ENCODE assay signal across 8 mouse cellular contexts in the genomic region with DNA sequence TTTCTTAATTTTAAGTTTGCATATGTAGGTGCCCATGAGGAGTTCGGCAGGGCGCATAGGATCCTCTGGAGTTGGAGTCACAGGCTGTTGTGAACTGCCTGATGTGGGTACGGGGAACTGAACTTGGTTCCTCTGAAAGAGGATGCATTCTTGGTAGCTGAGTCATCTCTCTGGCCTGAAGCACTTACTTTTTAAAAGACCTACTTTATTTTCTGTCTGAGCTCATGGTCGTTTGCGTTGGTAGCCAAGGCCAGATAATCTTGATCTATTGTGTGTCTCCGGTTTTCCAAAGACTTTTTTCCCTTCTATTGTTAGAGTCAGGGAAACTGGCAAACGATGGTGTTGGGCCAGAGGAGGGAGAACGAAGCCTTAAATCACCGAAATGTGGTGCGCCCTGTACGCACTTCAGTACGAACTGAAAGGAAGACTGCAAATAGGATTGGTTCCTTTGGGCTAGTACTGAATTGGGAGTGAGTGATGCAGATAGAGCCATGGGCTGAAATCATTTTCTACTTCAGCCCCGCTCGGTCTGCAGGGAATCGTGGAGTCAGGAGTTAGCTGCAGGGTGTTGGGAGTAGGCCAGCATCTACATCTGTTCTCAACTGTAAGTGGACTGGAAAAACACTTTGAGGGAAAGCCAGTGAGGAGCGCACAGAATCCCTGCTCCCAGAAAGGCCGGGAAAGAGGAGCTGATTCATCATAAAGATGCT. TPM values are rescaled to one million over a fixed set of nuclear protein-coding genes. Genes with fewer than 3 reads are reported as not detected.
A peak's percentile ranks its signal among the peaks of the same experiment; 100 is the strongest.
DNase-seq lines count a peak whose midpoint lies in the region; ATAC-seq and TF ChIP-seq lines count a peak whose summit lies in the region.

No protein-coding gene starts in this region.

- no peak for TF ChIP-seq POLR2A in CH12.LX (IDR thresholded peaks at IDR 0.05; ENCODE audit: low read depth, low read length)
- TF ChIP-seq POLR2A in heart, adult 2 months (IDR thresholded peaks at IDR 0.05; ENCODE audit: insufficient read depth, low read depth, low read length) = no peak

- peak overlapping the region; percentile 34; the same call in 1 of the 2 replicates for H3K4me2 ChIP-seq in CH12.LX (ENCODE audit: insufficient read depth, low read depth, poor library complexity, severe bottlenecking)
- peak overlapping the region; percentile 12; the same call in 1 of the 2 replicates for H3K4me2 ChIP-seq in kidney, embryonic 14.5 days (replicated peaks; ENCODE audit: low read depth, low read length)
- peak overlapping the region; percentile 37 for H3K4me2 ChIP-seq in lung, postnatal 0 days (replicated peaks; ENCODE audit: low read depth, low read length)

- H3K27me3 ChIP-seq in CH12.LX (replicated peaks) = no peaks in the 10 kb centered on the region
- no peaks in the 10 kb centered on the region for H3K27me3 ChIP-seq in heart, adult 2 months (ENCODE audit: control insufficient read depth, insufficient read depth, low read length)
- H3K27me3 ChIP-seq in kidney, embryonic 14.5 days (ENCODE audit: control insufficient read depth, insufficient read depth, low read length) = no peaks in the 10 kb centered on the region
- no peaks in the 10 kb centered on the region for H3K27me3 ChIP-seq in lung, postnatal 0 days (replicated peaks; ENCODE audit: insufficient read depth, low read length)

- TF ChIP-seq CTCF in CH12.LX (conservative IDR thresholded peaks at IDR 0.05 in 1 of 2, IDR thresholded peaks at IDR 0.05 in 1 of 2; ENCODE audit: low read depth in 2 of 2, low read length in 2 of 2) = no peak
- TF ChIP-seq CTCF in heart, adult 2 months (IDR thresholded peaks at IDR 0.05) = no peak
- no peak for TF ChIP-seq CTCF in lung, postnatal 0 days (IDR thresholded peaks at IDR 0.05)

- TF ChIP-seq EP300 in CH12.LX (IDR thresholded peaks at IDR 0.05; ENCODE audit: low read length) = no peak
- no peak for TF ChIP-seq EP300 in heart, adult 2 months (IDR thresholded peaks at IDR 0.05; ENCODE audit: insufficient read depth, low read depth, low read length)
- TF ChIP-seq EP300 in lung, postnatal 0 days (IDR thresholded peaks at IDR 0.05) = 0 out of 2 replicates have a peak, but pooled peaks have one; percentile 27

- no peaks in the 10 kb centered on the region for H3K9me3 ChIP-seq in CH12.LX (replicated peaks; ENCODE audit: low read length)
- H3K9me3 ChIP-seq in kidney, embryonic 14.5 days (ENCODE audit: control insufficient read depth, low read length) = no peaks in the 10 kb centered on the region
- no peaks in the 10 kb centered on the region for H3K9me3 ChIP-seq in lung, postnatal 0 days (ENCODE audit: low read length)

- intact Hi-C loops in heart, adult 2 months (cut with DNase I) = loop anchor here (1.0 to 10.0 kb wide), 3 partner anchors 9 to 703 kb away; a partner anchor contains a TSS

- dilution Hi-C loops in CH12.LX (cut with MboI; ENCODE audit: extremely low pct_ligation_motif_present, extremely low pct_unique_long_range_greater_than_20kb, low sequenced_read_pairs) = no loop called here

- H3K36me3 ChIP-seq in CH12.LX (replicated peaks in 1 of 2; ENCODE audit: control insufficient read depth in 1 of 2, insufficient read depth in 1 of 2, low read length in 1 of 2) = no peaks in the 10 kb centered on the region
- no peaks in the 10 kb centered on the region for H3K36me3 ChIP-seq in heart, adult 2 months (ENCODE audit: control insufficient read depth, insufficient read depth, low read length)
- H3K36me3 ChIP-seq in kidney, embryonic 14.5 days (ENCODE audit: control insufficient read depth, insufficient read depth, low read length) = no peaks in the 10 kb centered on the region
- H3K36me3 ChIP-seq in lung, postnatal 0 days (ENCODE audit: insufficient read depth, low read length) = no peaks in the 10 kb centered on the region

- in situ Hi-C loops in CH12.LX (cut with MboI; ENCODE audit: low pct_ligation_motif_present, low pct_unique_long_range_greater_than_20kb, low sequenced_read_pairs) = loop anchor here (5.0 to 25.0 kb wide), 2 partner anchors 161 to 701 kb away; no protein-coding TSS in a partner anchor

- WGBS in heart, adult 2 months = 32% methylated on average over 17 of the region's 17 CpGs
- 53% methylated on average over 17 of the region's 17 CpGs for WGBS in kidney, embryonic 14.5 days
- 32% methylated on average over 17 of the region's 17 CpGs for WGBS in lung, postnatal 0 days

- DNase-seq in adrenal gland, adult (ENCODE audit: inconsistent age in 2 of 2, low spot score in 1 of 2) = peak; percentile 47 to 88
- DNase-seq in adrenal gland, adult 18-20 months (ENCODE audit: low spot score in 2 of 2) = no peak
- no peak for DNase-seq in CH12.LX (ENCODE audit: extremely low read depth)
- DNase-seq in cerebellum, adult 9-11 months = peak; percentile 80
- DNase-seq in heart, adult 2 months = peak; percentile 54 to 65
- peak; percentile 64 for DNase-seq in lung, postnatal 0 days (ENCODE audit: low spot score)
- peak; percentile 9 for DNase-seq in yolk sac, embryonic 10.5 days (ENCODE audit: low spot score)

- peak overlapping the region; percentile 95 for H3K9ac ChIP-seq in CH12.LX (ENCODE audit: insufficient read depth, low read depth)
- H3K9ac ChIP-seq in heart, adult 2 months (ENCODE audit: low read depth, low read length) = peak overlapping the region; percentile 21; the same call in 1 of the 2 replicates
- no peak overlapping the region for H3K9ac ChIP-seq in kidney, embryonic 14.5 days (ENCODE audit: low read depth, low read length)
- no peak overlapping the region for H3K9ac ChIP-seq in lung, postnatal 0 days (replicated peaks; ENCODE audit: low read depth)

- no peak for ATAC-seq in kidney, embryonic 14.5 days (ENCODE audit: low FRiP score, low TSS enrichment)
- ATAC-seq in lung, postnatal 0 days = peak; percentile 67

- no peaks in the 10 kb centered on the region for H3K79me2 ChIP-seq in CH12.LX (replicated peaks; ENCODE audit: control insufficient read depth, extremely low read depth, insufficient read depth, poor library complexity, severe bottlenecking)
- no peaks in the 10 kb centered on the region for H3K79me2 ChIP-seq in heart, adult 2 months (replicated peaks; ENCODE audit: control insufficient read depth, insufficient read depth, low read length)

- H3K4me3 ChIP-seq in CH12.LX (replicated peaks in 1 of 3; ENCODE audit: low read depth in 2 of 3, low read length in 2 of 3, poor library complexity in 1 of 3) = no peak overlapping the region
- peak overlapping the region; percentile 32 for H3K4me3 ChIP-seq in heart, adult 2 months
- H3K4me3 ChIP-seq in kidney, embryonic 14.5 days (ENCODE audit: low read length) = no peak overlapping the region
- H3K4me3 ChIP-seq in lung, postnatal 0 days (ENCODE audit: low read depth, low read length) = no peak overlapping the region

- no peak for TF ChIP-seq RAD21 in CH12.LX (IDR thresholded peaks at IDR 0.05; ENCODE audit: low read depth, low read length)

- H3K4me1 ChIP-seq in CH12.LX (ENCODE audit: control insufficient read depth in 1 of 2, insufficient read depth in 2 of 2) = peaks cover 4 to 9% of the 10 kb centered on the region in 2 experiments; a peak in 1 of 4 replicates
- H3K4me1 ChIP-seq in heart, adult 2 months (ENCODE audit: control insufficient read depth, insufficient read depth, low read length) = peaks cover 2% of the 10 kb centered on the region; the same call in 1 of the 2 replicates
- H3K4me1 ChIP-seq in kidney, embryonic 14.5 days (ENCODE audit: control insufficient read depth, insufficient read depth, low read length) = no peaks in the 10 kb centered on the region
- H3K4me1 ChIP-seq in lung, postnatal 0 days (ENCODE audit: insufficient read depth, low read depth, low read length) = no peaks in the 10 kb centered on the region

- H3K27ac ChIP-seq in CH12.LX (ENCODE audit: insufficient read depth, low read depth) = peak overlapping the region; percentile 44; the same call in 1 of the 2 replicates
- peak overlapping the region; percentile 78 for H3K27ac ChIP-seq in heart, adult 2 months
- H3K27ac ChIP-seq in kidney, embryonic 14.5 days (ENCODE audit: low read depth, low read length) = peak overlapping the region; percentile 38; the same call in 1 of the 2 replicates
- peak overlapping the region; percentile 62 for H3K27ac ChIP-seq in lung, postnatal 0 days (ENCODE audit: low read length)

TF ChIP-seq in CH12.LX, 34 proteins besides CTCF, POLR2A, EP300 and RAD21:
- TF ChIP-seq CHD2 (IDR thresholded peaks at IDR 0.05; ENCODE audit: low read length) = no peak
- TF ChIP-seq NRF1 (IDR thresholded peaks at IDR 0.05; ENCODE audit: low read depth, low read length) = no peak
- no peak for TF ChIP-seq TCF12 (IDR thresholded peaks at IDR 0.05; ENCODE audit: low read depth, low read length)
- no peak for TF ChIP-seq E2F4 (IDR thresholded peaks at IDR 0.05; ENCODE audit: insufficient replicate concordance, low read depth, low read length)
- TF ChIP-seq GABPA (IDR thresholded peaks at IDR 0.05; ENCODE audit: insufficient replicate concordance, low read depth, low read length) = no peak

RNA-seq across cellular contexts. Expression of a gene that starts 40.1 kb away (rescaled TPM):
- 10 to 100 TPM; 12.7 to 15.6 TPM for total RNA-seq in adrenal gland, adult 18-20 months (2021)
- 7.2 and 8.5 TPM in 2 replicates for total RNA-seq in CH12.LX (2012; rRNA removed)
- 7.9 TPM in 2 replicates for total RNA-seq in CH12.LX (2014; rRNA removed)
- 6.4 and 7.4 TPM in 2 replicates for polyA plus RNA-seq in CH12.LX (2012; ENCODE audit: insufficient read length, low read depth)
- 10 to 100 TPM; 10.7 to 11.7 TPM for total RNA-seq in heart, adult 2 months (2021)
- 4.5 and 5.8 TPM in 2 replicates for polyA plus RNA-seq in heart, adult 2 months (2012; rRNA removed)
- polyA plus RNA-seq in kidney, embryonic 14.5 days (2014; fragmentation: Nextera tagmentation; extraction: Ambion mirVana) = 16.6 and 26.8 TPM in 2 replicates
- polyA plus RNA-seq in lung, postnatal 0 days (2015; fragmentation: Nextera tagmentation; extraction: Ambion mirVana) = 46.7 and 47.2 TPM in 2 replicates

Comparison
In these comparisons a context has a peak if more than half of its experiments do, and no peak if none do; other contexts are left out.
1. DNase-seq: peak in adrenal gland, adult (2 of 2), cerebellum, adult 9-11 months (single experiment), heart, adult 2 months (2 of 2), lung, postnatal 0 days (single experiment) and yolk sac, embryonic 10.5 days (single experiment); none in adrenal gland, adult 18-20 months (0 of 2) and CH12.LX (single experiment).
2. H3K9ac ChIP-seq: peak in CH12.LX (single experiment) and heart, adult 2 months (single experiment); none in kidney, embryonic 14.5 days (single experiment) and lung, postnatal 0 days (single experiment).
3. Peak in every context shown above with its lines, with median percentiles within 50 percentile points of each other: H3K27ac ChIP-seq and H3K4me2 ChIP-seq.